Mouse (Mus musculus) neural tube, embryonic 14.5 days (tissue): ENCODE measurements around the gene Rnf169. TPM values are rescaled to one million over a fixed set of nuclear protein-coding genes. Genes with fewer than 3 reads are reported as not detected.
"Not testable (repeated sequence)": the region's sequence is repeated elsewhere in the genome, so short reads cannot be mapped to it uniquely, and the experiment has no call there.

Experiments used
- ATAC-seq: fragments of 200-750 bp; cut with Nextera tagmentation; 2 replicates; pipeline ENCODE4 v1.8.0; 2017; ENCODE audit warnings: low read depth, mild to moderate bottlenecking, moderate TSS enrichment, moderate library complexity
- H3K27ac ChIP-seq: fragments of 300-500 bp; sonication (generic); 2 replicates; pipeline ENCODE4 v1.5.1; 2014; ENCODE audit warnings: low read depth, mild to moderate bottlenecking, control low read depth, low read length, moderate library complexity, mixed read lengths
- H3K27me3 ChIP-seq: fragments of 300-500 bp; sonication (generic); 2 replicates; pipeline ENCODE4 v1.6.1; 2014; ENCODE audit warnings: low read length; ENCODE audit not compliant: control insufficient read depth, insufficient read depth
- H3K36me3 ChIP-seq: fragments of 300-500 bp; sonication (generic); 2 replicates; pipeline ENCODE4 v1.6.1; 2014; ENCODE audit warnings: low read length, mixed read lengths; ENCODE audit not compliant: control insufficient read depth, insufficient read depth
- H3K4me1 ChIP-seq: fragments of 300-500 bp; sonication (generic); 2 replicates; pipeline ENCODE4 v1.6.1; 2014; ENCODE audit warnings: low read length; ENCODE audit not compliant: control insufficient read depth, insufficient read depth
- H3K4me2 ChIP-seq: fragments of 300-500 bp; sonication (generic); 2 replicates; pipeline ENCODE4 v1.6.1; 2014; ENCODE audit warnings: mild to moderate bottlenecking, low read depth, low read length, control low read depth
- H3K4me3 ChIP-seq: fragments of 300-500 bp; sonication (generic); 2 replicates; pipeline ENCODE4 v1.5.1; 2014; ENCODE audit warnings: low read depth, low read length, control low read depth, mixed read lengths
- H3K9ac ChIP-seq: fragments of 300-500 bp; sonication (generic); replicated peaks from 2 replicates; pipeline ENCODE4 v1.6.1; 2014; ENCODE audit warnings: low read depth, mild to moderate bottlenecking, control low read depth, low read length, mixed read lengths
- H3K9me3 ChIP-seq: fragments of 300-500 bp; sonication (generic); 2 replicates; pipeline ENCODE4 v1.6.1; 2016; ENCODE audit warnings: low read length; ENCODE audit not compliant: control insufficient read depth
- WGBS: fragments of 180-500 bp; shearing (Covaris S2); extraction: QIAGEN DNeasy Blood & Tissue Kit; methylation state at CpG from one replicate; pipeline ENCODE4 v1.1.7; 2014; 5-methylcytosine and 5-hydroxymethylcytosine counted together
- polyA plus RNA-seq: library from polyadenylated mRNA; unstranded; fragments of >200 nt; fragmentation: Nextera tagmentation; extraction: Ambion mirVana; gene quantifications from 2 replicates; pipeline ENCODE4 v1.2.1, GENCODE M21; 2014

Rnf169 gene
- polyA plus RNA-seq, 1 experiment from 2014 or later, result 7.2 TPM

DNA sequence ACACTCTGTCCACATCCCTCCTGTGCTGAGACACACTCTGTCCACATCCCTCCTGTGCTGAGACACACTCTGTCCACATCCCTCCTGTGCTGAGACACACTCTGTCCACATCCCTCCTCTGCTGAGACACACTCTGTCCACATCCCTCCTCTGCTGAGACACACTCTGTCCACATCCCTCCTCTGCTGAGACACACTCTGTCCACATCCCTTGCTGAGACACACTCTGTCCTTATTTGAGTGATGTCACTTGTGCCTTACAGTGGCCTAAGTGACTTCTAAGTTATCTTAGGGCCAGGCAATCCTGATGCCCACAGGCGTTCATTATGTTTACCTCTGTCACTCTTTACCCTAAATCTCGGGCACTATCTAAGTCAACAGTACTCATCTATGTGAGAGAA is 19.7 kb downstream of the Rnf169 start:
- not testable (repeated sequence) for ATAC-seq, H3K27ac ChIP-seq, H3K9me3 ChIP-seq, H3K27me3 ChIP-seq, H3K4me3 ChIP-seq, H3K9ac ChIP-seq, H3K36me3 ChIP-seq, H3K4me2 ChIP-seq
- 94% methylated on average over 2 of the region's 2 CpGs for whole genome bisulfite sequencing
- H3K4me1 ChIP-seq, result peaks cover 22% of the 10 kb centered on the region

DNA sequence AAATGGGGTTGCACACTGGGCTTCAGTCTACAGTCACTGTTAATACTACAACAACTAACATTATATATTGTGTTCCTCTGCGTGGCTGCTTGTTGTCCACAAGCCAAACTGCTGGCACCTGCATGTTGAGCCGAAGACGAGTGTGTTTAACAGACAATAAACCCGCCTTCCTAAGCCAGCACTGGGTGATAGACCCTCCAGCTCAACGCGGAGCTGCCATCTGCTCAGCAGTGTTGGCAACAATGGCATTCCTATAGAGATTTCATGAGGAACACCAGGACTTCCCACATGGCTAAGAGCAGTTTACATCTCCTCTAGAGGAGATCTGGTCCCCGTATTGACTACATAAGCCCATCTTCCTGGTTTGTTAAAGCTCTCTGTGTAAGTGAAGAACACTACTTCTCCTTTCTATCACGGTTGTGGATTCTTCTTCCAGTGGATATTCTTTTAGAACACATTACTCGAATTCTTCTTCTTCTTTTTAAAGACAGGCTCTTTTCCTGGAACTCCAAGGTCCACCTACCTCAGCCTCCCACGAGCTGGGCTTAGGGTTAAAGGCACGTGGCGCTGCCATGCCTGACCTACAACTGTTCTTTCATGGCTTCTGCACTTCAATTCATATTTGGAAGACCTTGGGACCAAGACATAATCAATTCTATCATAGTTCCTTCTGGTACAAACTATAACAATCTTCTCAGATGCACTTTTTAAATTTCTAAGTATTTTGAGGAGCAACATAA is 22.9 kb downstream of the Rnf169 start:
- Histone ChIP-seq H3K4me1 (peaks cover under 1% of the 10 kb centered on the region; the same call in 1 of the 2 replicates), H3K9ac (no peak overlapping the region), H3K9me3 (no peaks in the 10 kb centered on the region), H3K27me3 (no peaks in the 10 kb centered on the region), H3K36me3 (no peaks in the 10 kb centered on the region), H3K27ac (no peak overlapping the region), H3K4me2 (no peak overlapping the region), H3K4me3 (no peak overlapping the region)
- ATAC-seq, result no peak
- WGBS, result 64% methylated on average over 12 of the region's 12 CpGs

DNA sequence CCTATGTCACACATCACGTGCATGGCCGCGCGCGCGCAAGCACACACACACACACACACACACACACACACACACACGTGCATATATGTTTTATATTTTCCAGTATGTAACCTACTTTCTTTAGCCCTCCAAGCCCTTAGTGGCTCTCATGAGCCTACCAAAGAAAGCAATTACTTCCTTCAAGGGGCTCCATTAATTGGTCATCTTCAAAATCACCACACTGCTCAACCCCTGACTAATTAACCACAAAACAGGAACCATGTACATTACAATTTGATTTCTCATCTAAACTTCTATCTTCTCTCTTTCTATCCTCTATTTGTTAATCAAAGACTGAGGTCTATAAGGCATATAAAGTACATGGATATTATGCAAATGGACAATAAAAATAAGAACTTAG is 24.2 kb downstream of the Rnf169 start:
- H3K9ac ChIP-seq, result no peak overlapping the region
- 95% methylated on average over 7 of the region's 7 CpGs for WGBS
- no peak overlapping the region for H3K4me2 ChIP-seq
- no peaks in the 10 kb centered on the region for H3K36me3 ChIP-seq
- H3K27ac ChIP-seq, result no peak overlapping the region
- no peaks in the 10 kb centered on the region for H3K27me3 ChIP-seq
- no peaks in the 10 kb centered on the region for H3K4me1 ChIP-seq
- ATAC-seq, result no peak
- no peak overlapping the region for H3K4me3 ChIP-seq
- H3K9me3 ChIP-seq, result no peaks in the 10 kb centered on the region

DNA sequence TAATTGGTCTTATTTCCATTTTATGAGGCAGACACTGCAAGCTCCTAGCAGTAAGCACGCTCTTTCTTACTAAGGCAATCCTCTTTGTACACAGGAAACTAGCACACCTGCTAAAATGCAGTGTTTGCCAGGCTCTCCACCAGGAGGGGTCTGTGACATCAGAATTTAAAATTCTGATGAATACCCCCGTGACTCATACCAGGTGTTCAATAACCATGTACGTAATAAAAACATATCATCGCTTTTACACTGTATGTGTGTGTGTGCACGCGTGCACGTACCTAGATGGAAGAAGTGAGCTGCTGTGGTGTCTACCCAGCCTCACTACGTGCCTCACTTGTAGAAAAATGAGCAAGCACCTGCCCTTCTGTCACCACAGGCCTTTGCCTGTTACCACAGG is 26.0 kb downstream of the Rnf169 start:
- H3K4me3 ChIP-seq, result no peak overlapping the region
- no peak overlapping the region for H3K27ac ChIP-seq
- WGBS, result 93% methylated on average over 8 of the region's 8 CpGs
- no peaks in the 10 kb centered on the region for H3K9me3 ChIP-seq
- no peak overlapping the region for H3K9ac ChIP-seq
- no peaks in the 10 kb centered on the region for H3K36me3 ChIP-seq
- H3K4me1 ChIP-seq, result no peaks in the 10 kb centered on the region
- no peaks in the 10 kb centered on the region for H3K27me3 ChIP-seq
- no peak overlapping the region for H3K4me2 ChIP-seq
- ATAC-seq, result no peak

DNA sequence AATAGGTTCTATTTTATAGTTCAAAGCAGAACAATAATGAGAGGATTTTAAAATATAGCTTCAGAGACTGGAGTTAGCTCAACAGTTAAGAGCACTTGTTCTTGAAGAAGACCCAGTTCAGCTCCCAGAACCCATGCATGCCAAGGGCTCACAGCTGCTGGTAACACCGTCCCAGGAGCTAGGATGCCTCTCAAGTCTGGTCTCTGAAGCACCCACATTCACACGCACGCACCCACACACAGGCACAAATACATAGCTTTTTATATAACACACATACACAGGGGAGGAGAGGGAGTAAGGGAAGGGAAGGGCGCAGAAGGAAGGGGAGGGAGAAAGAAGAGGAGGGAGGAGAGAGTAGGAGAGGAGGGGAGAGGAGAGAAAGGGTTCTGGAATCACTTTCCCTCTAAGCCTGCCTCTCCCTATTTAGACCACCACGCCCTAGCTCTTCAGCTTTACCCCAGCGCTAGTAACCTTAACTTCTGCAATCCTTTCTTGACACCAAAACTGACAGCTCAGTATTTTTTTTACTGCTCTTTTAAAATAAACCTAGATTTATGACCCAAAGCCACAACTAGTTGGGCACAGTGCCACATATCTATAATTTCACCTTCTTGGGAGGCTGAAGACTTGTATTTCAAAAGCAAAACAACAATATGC is 26.7 kb downstream of the Rnf169 start:
- WGBS, result 94% methylated on average over 6 of the region's 6 CpGs
- no peak overlapping the region for H3K4me3 ChIP-seq
- H3K9ac ChIP-seq, result no peak overlapping the region
- no peak overlapping the region for H3K4me2 ChIP-seq
- H3K27ac ChIP-seq, result no peak overlapping the region
- ATAC-seq, result no peak
- H3K36me3 ChIP-seq, result no peaks in the 10 kb centered on the region
- no peaks in the 10 kb centered on the region for H3K27me3 ChIP-seq
- no peaks in the 10 kb centered on the region for H3K4me1 ChIP-seq
- no peaks in the 10 kb centered on the region for H3K9me3 ChIP-seq

DNA sequence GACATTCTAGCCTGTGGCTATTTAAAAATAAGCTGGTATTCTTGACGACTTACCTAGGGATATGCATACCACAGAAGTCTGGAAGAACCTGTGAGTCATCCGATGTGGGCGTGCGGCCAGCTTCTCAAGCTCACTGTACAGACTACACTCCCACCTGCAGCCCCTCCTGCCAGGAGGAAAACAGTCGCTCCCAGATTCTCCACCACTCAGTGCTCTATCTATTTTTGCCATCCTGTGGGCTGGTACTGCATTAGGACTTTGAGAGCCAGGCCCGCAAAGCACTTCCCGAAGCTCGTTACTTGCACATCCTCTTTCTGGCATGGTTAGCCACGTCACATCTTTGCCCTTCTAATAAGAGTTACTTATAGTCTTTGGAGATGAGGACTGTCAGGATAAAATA is 32.9 kb downstream of the Rnf169 start:
- Histone ChIP-seq H3K36me3 (peaks cover 22% of the 10 kb centered on the region), H3K4me3 (no peak overlapping the region), H3K27me3 (no peaks in the 10 kb centered on the region), H3K9ac (no peak overlapping the region), H3K4me1 (no peaks in the 10 kb centered on the region), H3K9me3 (no peaks in the 10 kb centered on the region), H3K27ac (no peak overlapping the region), H3K4me2 (no peak overlapping the region)
- 89% methylated on average over 9 of the region's 9 CpGs for WGBS
- no peak for ATAC-seq

DNA sequence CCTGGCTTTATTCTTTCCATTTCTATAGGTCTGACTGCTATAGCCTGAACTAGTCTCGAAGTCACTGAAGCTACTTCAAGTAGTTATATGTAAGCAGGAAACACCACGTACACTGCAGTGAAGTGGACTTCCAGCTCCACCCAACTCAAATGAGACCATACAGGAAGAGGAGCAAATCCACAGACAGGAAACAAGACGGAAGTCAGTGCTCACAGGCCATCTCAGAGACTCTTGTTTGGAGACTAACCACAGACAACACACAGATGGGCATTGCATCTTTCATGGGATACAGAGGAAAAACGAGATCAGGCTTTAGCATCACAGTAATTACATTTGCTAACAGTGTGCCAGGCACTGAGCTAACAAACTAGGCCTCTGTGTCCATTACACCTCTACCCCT is 33.9 kb downstream of the Rnf169 start:
- Histone ChIP-seq H3K9me3 (no peaks in the 10 kb centered on the region), H3K4me2 (no peak overlapping the region), H3K4me1 (no peaks in the 10 kb centered on the region), H3K9ac (no peak overlapping the region), H3K36me3 (peaks cover 22% of the 10 kb centered on the region), H3K4me3 (no peak overlapping the region), H3K27me3 (no peaks in the 10 kb centered on the region), H3K27ac (no peak overlapping the region)
- 92% methylated on average over 4 of the region's 4 CpGs for WGBS
- ATAC-seq, result no peak

DNA sequence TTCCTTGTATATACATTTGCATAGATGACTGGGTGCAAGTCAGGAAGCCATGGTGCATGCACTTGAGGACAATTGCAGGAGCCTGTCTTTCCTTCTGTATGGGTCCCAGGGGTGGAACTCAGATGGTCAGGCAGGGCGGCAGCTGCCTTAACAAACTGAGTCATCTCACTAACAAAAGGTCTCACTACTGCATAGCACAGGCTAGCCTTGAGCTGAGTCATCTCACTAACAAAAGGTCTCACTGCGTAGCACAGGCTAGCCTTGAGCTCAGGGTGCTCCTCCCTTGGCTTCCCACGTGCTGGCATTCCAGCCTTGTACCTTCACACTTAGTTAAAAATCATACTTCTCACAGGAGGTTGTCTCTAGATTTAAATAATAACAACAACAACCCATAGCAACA is 34.3 kb downstream of the Rnf169 start:
- WGBS, result 98% methylated on average over 3 of the region's 3 CpGs
- ATAC-seq, result no peak
- H3K36me3 ChIP-seq, result peaks cover 22% of the 10 kb centered on the region
- no peak overlapping the region for H3K4me3 ChIP-seq
- no peaks in the 10 kb centered on the region for H3K9me3 ChIP-seq
- no peaks in the 10 kb centered on the region for H3K4me1 ChIP-seq
- no peaks in the 10 kb centered on the region for H3K27me3 ChIP-seq
- H3K27ac ChIP-seq, result no peak overlapping the region
- H3K4me2 ChIP-seq, result no peak overlapping the region
- no peak overlapping the region for H3K9ac ChIP-seq

DNA sequence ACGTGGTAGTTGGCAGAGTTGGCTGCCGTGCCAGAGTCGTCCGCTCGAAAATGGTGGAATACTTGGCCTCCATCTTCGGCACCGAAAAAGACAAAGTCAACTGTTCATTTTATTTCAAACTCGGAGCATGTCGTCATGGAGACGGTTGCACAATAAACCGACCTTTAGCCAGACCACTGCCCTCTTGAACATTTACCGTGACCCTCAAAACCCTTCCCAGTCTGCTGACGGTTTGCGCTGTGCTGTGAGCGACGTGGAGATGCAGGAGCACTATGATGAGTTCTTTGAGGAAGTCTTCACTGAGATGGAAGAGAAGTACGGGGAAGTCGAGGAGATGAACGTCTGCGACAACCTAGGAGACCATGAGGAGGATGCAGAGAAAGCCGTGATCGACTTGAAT is 35.2 kb downstream of the Rnf169 start:
- H3K4me1 ChIP-seq, H3K27ac ChIP-seq, H3K9me3 ChIP-seq, H3K4me2 ChIP-seq, H3K4me3 ChIP-seq, ATAC-seq, H3K9ac ChIP-seq, H3K27me3 ChIP-seq: not testable (repeated sequence)
- H3K36me3 ChIP-seq, result peaks cover 29% of the 10 kb centered on the region
- 94% methylated on average over 22 of the region's 22 CpGs for WGBS
